Mouse (Mus musculus): ENCODE results near the gene Bnc2.

The Bnc2 gene

GRCm38 (mm10) chr4:84427955-84428354, 247.1 kb downstream of the Bnc2 start:
- in situ Hi-C loops (cut with MboI), result no loop called here

DNA sequence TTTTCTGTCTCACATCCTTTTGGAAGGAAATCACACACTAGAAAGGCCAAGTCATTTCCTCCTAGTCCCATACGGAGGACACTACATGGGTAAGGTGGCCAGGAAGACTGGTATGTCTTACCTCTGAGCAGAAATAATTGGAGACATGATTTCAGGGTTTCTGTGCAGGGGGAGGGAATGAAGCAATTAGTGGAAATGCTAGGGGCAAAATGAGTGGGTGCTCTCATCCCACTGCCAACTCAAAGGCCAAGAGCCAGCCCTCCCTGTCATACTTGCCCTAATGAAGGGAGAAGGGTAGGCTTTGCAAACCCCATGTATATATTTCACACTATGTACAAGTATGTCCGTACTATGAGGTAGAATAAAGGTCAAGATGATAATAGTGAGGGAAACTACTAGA, 263.6 kb downstream of the Bnc2 start:
- in situ Hi-C loops (cut with MboI), result no loop called here

DNA sequence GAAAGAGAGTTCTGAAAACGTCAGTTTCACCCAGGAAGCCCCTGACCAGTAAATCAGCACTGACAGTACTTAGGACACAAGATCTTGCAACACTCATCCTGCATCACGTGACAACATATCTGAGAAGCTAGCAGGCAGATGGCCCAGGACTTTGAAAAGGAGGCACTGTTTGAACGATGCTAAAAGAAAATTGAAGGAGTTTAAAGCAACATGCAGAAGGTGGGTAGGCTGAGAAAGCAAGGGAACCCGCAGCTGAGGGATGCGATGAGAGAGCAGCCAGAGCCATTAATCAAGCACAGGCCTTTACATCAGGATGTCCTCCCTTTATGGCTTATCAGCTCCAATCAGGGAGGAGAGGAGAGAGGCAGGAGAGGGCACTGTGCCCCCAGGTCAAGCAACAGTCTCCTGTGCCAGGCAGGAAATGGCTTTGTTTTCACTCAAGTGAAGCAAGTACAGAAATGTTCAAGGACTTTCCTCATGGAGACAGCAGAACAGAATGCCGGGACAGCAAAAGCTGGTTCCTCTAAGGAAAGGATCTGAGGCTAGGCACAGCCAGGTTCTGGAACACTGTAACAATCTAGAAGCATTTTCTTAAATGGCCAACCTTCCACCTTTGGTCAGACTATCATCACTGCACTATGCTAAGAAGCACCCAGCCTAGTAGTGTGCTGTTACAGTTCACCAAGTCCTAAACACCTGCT, 267.6 kb downstream of the Bnc2 start:
- in situ Hi-C loops (cut with MboI), result no loop called here

GRCm38 (mm10) chr4:84403356-84404145, 271.5 kb downstream of the Bnc2 start:
- in situ Hi-C loops (cut with MboI), result no loop called here

DNA sequence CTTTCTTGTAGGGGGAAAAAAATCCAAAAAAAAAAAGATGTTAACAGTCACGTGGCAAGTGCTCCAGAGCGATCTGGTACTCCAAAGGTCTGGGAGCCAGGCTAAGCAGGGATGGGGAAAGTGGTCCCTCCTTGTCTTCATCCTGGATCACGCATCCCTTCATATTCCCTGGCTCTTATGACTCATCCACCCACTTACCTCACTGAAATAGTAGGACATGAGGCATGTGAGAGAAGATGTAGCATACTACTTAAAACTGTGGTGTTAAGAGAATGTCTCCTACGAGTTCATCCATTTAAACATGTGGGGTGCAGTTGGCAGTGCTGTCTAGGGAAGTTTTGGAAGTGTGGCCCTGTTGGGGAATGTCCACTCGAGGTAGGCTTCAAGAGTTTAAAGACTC, 286.1 kb downstream of the Bnc2 start:
- in situ Hi-C loops (cut with MboI), result no loop called here

DNA sequence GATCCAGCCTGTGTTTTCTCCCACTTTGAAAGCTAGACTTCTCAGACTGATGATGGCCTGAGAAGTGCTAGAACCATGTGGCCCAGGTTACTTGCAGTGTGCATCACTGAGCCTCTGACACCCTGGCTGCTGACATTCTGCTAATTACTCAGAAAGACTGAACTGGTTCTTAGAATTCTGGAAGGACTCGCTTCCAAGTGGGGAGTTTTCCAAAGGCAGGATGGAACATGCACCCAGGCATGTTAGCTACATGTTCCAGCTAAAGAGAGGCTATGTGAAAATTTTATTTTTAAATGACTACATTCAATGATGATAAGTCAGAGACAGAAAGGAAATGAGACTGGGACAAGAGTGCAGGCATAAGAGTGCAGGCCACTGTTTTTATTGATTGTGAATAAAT, 289.9 kb downstream of the Bnc2 start:
- in situ Hi-C loops (cut with MboI), result no loop called here

- in situ Hi-C loops (cut with MboI), result no loop called here
Measured at GRCm38 (mm10) chr4:84379289-84379688, 295.8 kb downstream of the Bnc2 start.

- in situ Hi-C loops (cut with MboI), result no loop called here
Measured at GRCm38 (mm10) chr4:84377513-84377912, 297.6 kb downstream of the Bnc2 start.

DNA sequence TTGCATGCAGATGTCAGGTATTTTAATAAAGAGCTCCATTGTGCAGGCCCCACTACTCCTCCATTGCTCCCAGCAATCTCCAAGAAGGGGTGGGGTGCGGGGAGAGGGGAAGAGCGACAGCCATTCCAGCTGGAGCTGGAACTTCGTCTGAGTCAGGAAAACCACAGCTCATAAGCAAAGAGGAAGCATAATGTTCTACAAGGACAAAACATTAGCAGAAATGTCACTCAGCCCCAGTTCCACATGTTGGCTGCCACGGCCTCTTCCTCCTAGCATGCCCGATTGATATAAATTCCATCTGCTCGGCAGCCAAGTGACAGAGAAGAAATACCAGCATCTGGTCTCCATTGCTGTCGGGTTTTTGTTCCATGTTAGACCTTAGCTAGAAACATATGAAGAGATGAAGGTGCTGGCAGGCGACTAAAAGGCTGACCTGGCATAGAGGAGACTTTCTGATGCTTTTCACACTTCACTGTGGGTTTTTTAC, 312.7 kb downstream of the Bnc2 start:
- in situ Hi-C loops (cut with MboI), result no loop called here

DNA sequence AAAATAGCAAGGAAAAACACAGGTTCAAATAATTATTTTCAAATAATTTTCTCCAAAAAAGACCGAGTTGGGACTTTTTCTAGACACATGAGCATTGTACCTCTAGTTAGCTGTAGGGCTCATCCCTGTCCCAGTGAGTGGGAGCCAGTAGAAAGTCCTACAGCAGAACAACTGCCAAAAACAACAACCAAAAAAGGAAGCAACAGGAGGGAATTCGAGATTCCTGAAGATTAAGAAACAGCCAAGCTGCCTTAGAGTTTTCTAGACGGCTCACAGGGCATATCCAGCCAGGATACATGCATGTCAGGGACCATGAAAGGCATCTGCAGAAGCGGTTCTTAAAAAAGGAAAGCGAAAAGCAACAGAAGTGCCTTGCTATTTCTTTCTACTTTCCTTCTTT, 313.9 kb downstream of the Bnc2 start:
- in situ Hi-C loops (cut with MboI), result no loop called here

- in situ Hi-C loops (cut with MboI), result no loop called here
Measured at GRCm38 (mm10) chr4:84359996-84360395, 315.1 kb downstream of the Bnc2 start.

DNA sequence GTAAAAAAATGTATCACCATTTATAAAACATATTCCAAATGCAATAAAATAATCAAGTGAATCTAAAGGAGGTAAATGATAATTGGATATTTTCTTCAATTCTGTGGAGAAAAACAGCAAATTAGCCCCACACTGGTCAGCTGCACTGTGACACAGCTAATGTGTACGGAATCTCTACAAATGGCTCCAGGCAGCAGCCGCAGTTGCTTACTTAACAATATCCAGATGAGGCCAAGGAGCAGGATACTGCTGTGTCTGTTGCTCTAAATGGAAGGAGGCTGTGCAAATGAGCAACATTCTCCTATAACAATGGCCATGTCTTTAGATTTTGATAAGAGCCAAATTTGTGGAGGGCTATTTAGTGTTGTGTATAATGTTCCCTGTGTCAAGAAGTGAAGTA, 316.9 kb downstream of the Bnc2 start:
- in situ Hi-C loops (cut with MboI), result no loop called here

GRCm38 (mm10) chr4:84357382-84357781, 317.7 kb downstream of the Bnc2 start:
- in situ Hi-C loops (cut with MboI), result no loop called here

DNA sequence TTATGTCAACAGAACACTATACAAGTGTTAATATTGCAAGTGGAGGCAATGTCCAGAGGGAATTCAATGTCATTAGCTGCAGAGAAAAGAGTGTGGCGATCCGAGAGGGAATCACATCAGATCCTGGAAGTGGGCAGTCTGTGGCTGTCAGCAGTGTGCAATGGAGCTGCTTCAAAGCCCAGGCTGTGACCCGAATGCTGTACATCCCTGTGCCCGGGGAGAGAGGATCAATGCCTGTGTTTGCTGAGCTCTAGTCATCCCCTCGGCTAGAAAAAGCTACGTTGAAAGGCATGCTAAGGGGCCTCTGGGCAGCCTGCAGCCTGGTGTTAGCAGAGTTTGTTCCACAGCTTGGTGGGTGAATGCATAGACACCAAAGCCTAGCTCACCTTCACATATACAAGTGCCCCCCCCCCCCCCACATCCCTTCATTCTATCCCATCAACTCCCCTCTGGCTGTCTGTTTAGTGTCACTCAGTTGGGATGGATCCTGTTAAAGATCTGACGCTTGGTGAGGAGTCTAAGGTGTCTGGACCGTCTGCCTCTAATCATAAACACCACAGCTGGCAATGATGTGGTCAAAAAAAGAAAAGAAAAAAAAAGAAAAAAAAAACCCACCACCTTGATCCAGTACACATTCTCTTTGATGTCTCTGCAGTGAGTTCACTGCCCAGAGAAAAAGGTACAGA, 318.5 kb downstream of the Bnc2 start:
- in situ Hi-C loops (cut with MboI), result no loop called here

DNA sequence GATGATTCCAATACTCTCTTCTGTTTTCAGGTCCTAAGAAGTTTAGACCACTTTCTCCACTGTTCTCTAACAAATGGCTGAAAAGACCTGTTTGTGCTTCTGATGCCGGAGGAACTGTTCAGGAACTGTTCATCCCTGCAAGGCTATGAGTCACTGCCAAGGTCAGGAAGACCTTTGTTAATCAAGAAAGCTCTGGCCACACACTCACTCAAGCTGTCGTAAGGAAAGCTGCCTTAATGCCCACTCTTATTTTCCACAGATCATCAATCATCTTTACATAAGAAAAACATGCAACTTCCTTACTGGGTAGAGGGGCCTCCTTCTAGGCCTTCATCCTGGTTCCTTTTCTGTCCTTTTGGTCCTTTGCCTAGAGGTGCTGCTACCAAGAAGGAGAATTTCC, 322.4 kb downstream of the Bnc2 start:
- in situ Hi-C loops (cut with MboI), result no loop called here

GRCm38 (mm10) chr4:84349536-84349935, 325.5 kb downstream of the Bnc2 start:
- in situ Hi-C loops (cut with MboI), result no loop called here

DNA sequence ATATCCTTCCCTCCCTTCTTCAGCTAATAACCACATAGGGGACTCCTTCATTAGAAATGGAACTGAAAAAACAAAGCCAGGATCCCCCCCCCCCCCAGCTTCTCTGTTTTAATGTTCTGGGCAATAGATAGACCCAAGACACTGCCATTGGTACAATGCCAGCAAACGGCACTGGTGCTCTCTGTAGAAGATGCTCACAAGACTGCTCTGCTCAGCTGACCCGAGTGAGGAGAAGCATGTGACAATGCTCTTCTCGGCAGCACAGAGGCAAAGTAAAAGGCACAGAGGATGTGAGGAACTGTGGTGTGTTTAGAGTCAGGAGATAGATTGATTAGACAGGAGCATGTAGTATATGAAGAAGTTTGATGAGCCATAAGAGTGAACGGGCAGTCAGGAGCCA, 335.9 kb downstream of the Bnc2 start:
- in situ Hi-C loops (cut with MboI), result no loop called here

DNA sequence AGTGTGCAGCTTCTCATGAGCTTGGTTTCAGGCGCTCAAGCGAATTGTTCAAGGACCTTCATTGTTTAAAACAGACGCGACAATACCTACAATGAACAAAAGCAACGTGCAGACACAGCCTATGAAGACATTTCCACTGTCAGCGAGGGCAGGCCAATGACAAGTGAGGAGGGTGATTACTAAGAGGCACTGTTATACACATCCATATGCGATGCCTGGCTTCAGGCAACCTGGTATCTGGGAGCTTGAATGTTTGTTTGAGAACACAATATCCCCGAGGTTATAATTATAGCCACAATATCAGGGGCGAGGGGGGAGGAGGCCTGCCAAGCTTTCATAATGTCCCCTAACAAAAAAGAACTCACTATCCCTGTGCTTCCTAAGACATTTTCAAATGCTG, 343.1 kb downstream of the Bnc2 start:
- in situ Hi-C loops (cut with MboI), result no loop called here

- in situ Hi-C loops (cut with MboI), result no loop called here
Measured at GRCm38 (mm10) chr4:84331450-84331849, 343.6 kb downstream of the Bnc2 start.

- in situ Hi-C loops (cut with MboI), result no loop called here
Measured at GRCm38 (mm10) chr4:84330509-84330908, 344.6 kb downstream of the Bnc2 start.

GRCm38 (mm10) chr4:84329651-84330050, 345.4 kb downstream of the Bnc2 start:
- in situ Hi-C loops (cut with MboI), result no loop called here

DNA sequence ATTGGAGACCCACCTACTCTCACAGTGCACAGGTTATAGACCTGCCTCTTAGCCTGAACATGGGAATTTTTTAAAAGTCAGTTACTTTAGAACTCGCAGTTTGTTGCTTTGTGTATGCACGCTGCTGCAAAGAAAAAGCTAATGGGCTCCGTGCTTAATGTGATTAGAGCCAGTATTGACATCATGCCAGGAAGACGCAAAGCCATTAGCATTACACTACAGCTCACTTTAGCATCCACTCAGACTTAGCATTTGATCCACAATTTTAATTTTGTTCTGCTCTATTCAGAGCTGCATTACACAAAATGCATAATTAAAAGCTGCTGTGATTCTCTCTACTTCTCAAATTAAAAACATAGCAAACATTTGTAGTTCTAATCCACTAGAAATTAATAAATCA, 350.7 kb downstream of the Bnc2 start:
- in situ Hi-C loops (cut with MboI), result no loop called here

DNA sequence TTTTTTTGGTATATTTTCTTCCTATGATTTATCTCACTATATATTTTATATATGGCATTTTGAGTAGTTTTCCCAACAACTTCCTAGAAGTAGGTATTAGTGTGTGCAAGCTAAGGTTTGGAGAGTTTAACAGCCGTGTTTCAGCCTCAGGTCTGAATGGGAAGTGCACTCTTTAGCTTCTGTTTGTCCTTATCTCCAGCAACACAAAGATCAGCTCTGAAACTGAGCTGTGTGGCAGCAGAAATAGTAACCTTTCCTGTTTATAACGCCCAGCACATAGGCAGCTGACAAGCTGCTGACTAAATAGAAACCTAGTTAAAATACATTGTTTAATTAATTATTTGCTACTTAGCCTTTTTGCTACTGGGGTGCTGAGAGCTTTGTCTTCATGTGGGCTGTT, 353.5 kb downstream of the Bnc2 start:
- in situ Hi-C loops (cut with MboI), result no loop called here
